Mouse (Mus musculus) left cerebral cortex, adult 18-20 months (tissue): ENCODE data around the gene Npw. TPM values are rescaled to one million over a fixed set of nuclear protein-coding genes. Genes with fewer than 3 reads are reported as not detected.

Experiments
- DNase-seq, 2 experiments: peaks; one replicate each; pipeline ENCODE4 v3.0.0; 2021 to 2022; ENCODE audit warnings: low spot score in 2 of 2, mixed read lengths in 1 of 2
- total RNA-seq, 2 experiments: library from RNA; stranded (reverse); gene quantifications; 2 replicates each; pipeline ENCODE4 v1.2.3; 2021

Npw gene
- total RNA-seq, 2 experiments from 2014 or later = 2.1 TPM

- no peak for DNase-seq
These were observed 15.4 kb downstream of the Npw start for GRCm38 (mm10) chr17:24642791-24643343.

- DNase-seq = no peak
These were observed 16.3 kb downstream of the Npw start for GRCm38 (mm10) chr17:24641944-24642343.

GRCm38 (mm10) chr17:24640581-24640980 is 17.7 kb downstream of the Npw start:
- no peak for DNase-seq

GRCm38 (mm10) chr17:24640119-24640518 is 18.1 kb downstream of the Npw start:
- DNase-seq = no peak

GRCm38 (mm10) chr17:24639571-24639988 is 18.7 kb downstream of the Npw start:
- no peak for DNase-seq

GRCm38 (mm10) chr17:24638840-24639239 is 19.4 kb downstream of the Npw start:
- DNase-seq = no peak

- DNase-seq = no peak
These were observed 20.0 kb downstream of the Npw start for GRCm38 (mm10) chr17:24638214-24638613.

GRCm38 (mm10) chr17:24636781-24637481 is 21.3 kb downstream of the Npw start:
- DNase-seq = no peak

- DNase-seq = no peak
These were observed 22.6 kb downstream of the Npw start for GRCm38 (mm10) chr17:24635694-24636093.

- DNase-seq = peak in 1 of 2 experiments; percentile 45
These were observed 23.2 kb downstream of the Npw start for GRCm38 (mm10) chr17:24635024-24635423.

- no peak for DNase-seq
These were observed 24.4 kb downstream of the Npw start for GRCm38 (mm10) chr17:24633831-24634230.

GRCm38 (mm10) chr17:24632813-24633449 is 25.3 kb downstream of the Npw start:
- peak in 1 of 2 experiments; percentile 29 for DNase-seq

GRCm38 (mm10) chr17:24632167-24632812 is 26.0 kb downstream of the Npw start, which contains the start of the genes Tsc2 and Nthl1:
Gene Tsc2 (minus strand): TSS chr17:24632630.
Gene Nthl1 (plus strand): TSS chr17:24632680.
- peak; percentile 80 to 89 for DNase-seq

- peak; percentile 30 to 43 for DNase-seq
These were observed 28.2 kb downstream of the Npw start for GRCm38 (mm10) chr17:24630072-24630471.

GRCm38 (mm10) chr17:24628646-24629045 is 29.6 kb downstream of the Npw start:
- peak; percentile 69 to 71 for DNase-seq

- no peak for DNase-seq
These were observed 32.8 kb downstream of the Npw start for GRCm38 (mm10) chr17:24625472-24625871.

GRCm38 (mm10) chr17:24617561-24618194 is 40.6 kb downstream of the Npw start:
- DNase-seq = no peak

GRCm38 (mm10) chr17:24610711-24611110 is 47.5 kb downstream of the Npw start:
- no peak for DNase-seq

GRCm38 (mm10) chr17:24608874-24609273 is 49.4 kb downstream of the Npw start:
- DNase-seq = no peak

- DNase-seq = no peak
These were observed 49.9 kb downstream of the Npw start for GRCm38 (mm10) chr17:24608370-24608769.
